Mouse (Mus musculus) megakaryocyte, embryonic 14.5 days (primary cell): Measurements from ENCODE around the gene Efna2. TPM values are rescaled to one million over a fixed set of nuclear protein-coding genes. Genes with fewer than 3 reads are reported as not detected.
A peak's percentile ranks its signal among the peaks of the same experiment; 100 is the strongest.
"Not testable (repeated sequence)": the region's sequence is repeated elsewhere in the genome, so short reads cannot be mapped to it uniquely, and the experiment has no call there.

Experiments used
- H3K27me3 ChIP-seq: replicated peaks from 2 replicates; pipeline ENCODE3; 2012; ENCODE audit warnings: inconsistent platforms
- H3K36me3 ChIP-seq: replicated peaks from 2 replicates; pipeline ENCODE3; 2012; ENCODE audit warnings: low read length, inconsistent platforms, mixed read lengths
- H3K4me1 ChIP-seq: 2 replicates; pipeline ENCODE4 v1.6.1; 2012; ENCODE audit warnings: inconsistent platforms
- H3K4me3 ChIP-seq: replicated peaks from 2 replicates; pipeline ENCODE3; 2012; ENCODE audit warnings: moderate library complexity, mild to moderate bottlenecking, inconsistent platforms
- H3K9me3 ChIP-seq: 2 replicates; pipeline ENCODE4 v1.6.1; 2012; ENCODE audit warnings: inconsistent platforms
- FLI1 ChIP-seq: IDR thresholded peaks from 2 replicates; pipeline ENCODE4 v1.6.1; 2012; ENCODE audit warnings: low read length, inconsistent platforms, mixed read lengths
- GATA1 ChIP-seq: IDR thresholded peaks from 3 replicates; pipeline ENCODE4 v1.6.1; 2012; ENCODE audit warnings: mixed read lengths, low read length, inconsistent platforms, borderline replicate concordance
- polyA plus RNA-seq: library from polyadenylated mRNA; stranded (reverse); fragments of >175 nt; gene quantifications from 2 replicates; pipeline ENCODE4 v1.2.3, GENCODE M21; 2012; ENCODE audit warnings: low replicate concordance; ENCODE audit not compliant: insufficient read depth

Efna2 gene
- polyA plus RNA-seq, 1 experiment, result 0.79 TPM

GRCm38 (mm10) chr10:80207676-80208075 is 28.4 kb downstream of the Efna2 start:
- peaks cover 63% of the 10 kb centered on the region for H3K27me3 ChIP-seq
- no peaks in the 10 kb centered on the region for H3K36me3 ChIP-seq
- TF ChIP-seq FLI1, result no peak
- TF ChIP-seq GATA1, result no peak
- no peaks in the 10 kb centered on the region for H3K9me3 ChIP-seq
- peaks cover 14% of the 10 kb centered on the region for H3K4me1 ChIP-seq
- no peak overlapping the region for H3K4me3 ChIP-seq

- H3K27me3 ChIP-seq, result peaks cover 64% of the 10 kb centered on the region
- no peaks in the 10 kb centered on the region for H3K9me3 ChIP-seq
- no peak overlapping the region for H3K4me3 ChIP-seq
- TF ChIP-seq GATA1, result no peak
- TF ChIP-seq FLI1, result no peak
- no peaks in the 10 kb centered on the region for H3K36me3 ChIP-seq
- peaks cover 14% of the 10 kb centered on the region for H3K4me1 ChIP-seq
Observed at GRCm38 (mm10) chr10:80208248-80208647, 29.0 kb downstream of the Efna2 start.

- Histone ChIP-seq H3K4me1 (peaks cover 12% of the 10 kb centered on the region), H3K36me3 (no peaks in the 10 kb centered on the region), H3K27me3 (peaks cover 62% of the 10 kb centered on the region), H3K9me3 (no peaks in the 10 kb centered on the region), H3K4me3 (no peak overlapping the region)
- no peak for TF ChIP-seq FLI1
- no peak for TF ChIP-seq GATA1
Observed at GRCm38 (mm10) chr10:80208841-80209371, 29.6 kb downstream of the Efna2 start.

GRCm38 (mm10) chr10:80211547-80212103 is 32.3 kb downstream of the Efna2 start:
- H3K27me3 ChIP-seq, result peaks cover 55% of the 10 kb centered on the region
- peaks cover 11% of the 10 kb centered on the region for H3K4me1 ChIP-seq
- not testable (repeated sequence) for H3K36me3 ChIP-seq, H3K4me3 ChIP-seq, H3K9me3 ChIP-seq

GRCm38 (mm10) chr10:80215048-80215772 is 35.9 kb downstream of the Efna2 start:
- Histone ChIP-seq H3K9me3 (no peaks in the 10 kb centered on the region), H3K27me3 (peaks cover 48% of the 10 kb centered on the region), H3K4me3 (no peak overlapping the region), H3K36me3 (no peaks in the 10 kb centered on the region), H3K4me1 (peaks cover 11% of the 10 kb centered on the region)
- TF ChIP-seq FLI1 (no peak), GATA1 (no peak)

- Histone ChIP-seq H3K27me3 (peaks cover 70% of the 10 kb centered on the region), H3K9me3 (no peaks in the 10 kb centered on the region), H3K36me3 (no peaks in the 10 kb centered on the region), H3K4me1 (peaks cover 18% of the 10 kb centered on the region), H3K4me3 (no peak overlapping the region)
- TF ChIP-seq GATA1 (no peak), FLI1 (no peak)
Observed at GRCm38 (mm10) chr10:80220676-80221075, 41.4 kb downstream of the Efna2 start.

GRCm38 (mm10) chr10:80223137-80223536 is 43.9 kb downstream of the Efna2 start:
- peaks cover 58% of the 10 kb centered on the region for H3K27me3 ChIP-seq
- not testable (repeated sequence) for H3K9me3 ChIP-seq, H3K36me3 ChIP-seq, H3K4me3 ChIP-seq
- H3K4me1 ChIP-seq, result peaks cover 38% of the 10 kb centered on the region

GRCm38 (mm10) chr10:80226071-80226415 is 46.8 kb downstream of the Efna2 start:
- peak overlapping the region; percentile 93 for H3K4me3 ChIP-seq
- H3K27me3 ChIP-seq, result peaks cover 33% of the 10 kb centered on the region
- TF ChIP-seq FLI1 (no peak), GATA1 (no peak)
- peaks cover 46% of the 10 kb centered on the region for H3K4me1 ChIP-seq
- H3K36me3 ChIP-seq, result peaks cover 34% of the 10 kb centered on the region
- no peaks in the 10 kb centered on the region for H3K9me3 ChIP-seq

- peaks cover 48% of the 10 kb centered on the region for H3K4me1 ChIP-seq
- H3K36me3 ChIP-seq, result peaks cover 37% of the 10 kb centered on the region
- peaks cover 28% of the 10 kb centered on the region for H3K27me3 ChIP-seq
- H3K9me3 ChIP-seq, result no peaks in the 10 kb centered on the region
- H3K4me3 ChIP-seq, result peak within 1 kb of the TSS; percentile 93
- no peak for TF ChIP-seq FLI1
- TF ChIP-seq GATA1, result no peak
Observed at GRCm38 (mm10) chr10:80226416-80227165, 47.3 kb downstream of the Efna2 start, which contains the start of gene Mum1. Gene Mum1 (plus strand): TSS chr10:80226434.

GRCm38 (mm10) chr10:80227166-80227539 is 47.9 kb downstream of the Efna2 start:
- Histone ChIP-seq H3K4me3 (peak overlapping the region; percentile 93), H3K4me1 (peaks cover 50% of the 10 kb centered on the region), H3K9me3 (no peaks in the 10 kb centered on the region), H3K27me3 (peaks cover 22% of the 10 kb centered on the region), H3K36me3 (peaks cover 43% of the 10 kb centered on the region)
- TF ChIP-seq FLI1, result no peak
